Mouse (Mus musculus) hindlimb bud, embryonic 11.5 days (tissue): ENCODE data around the gene Gm10600.
"Not testable (repeated sequence)": the region's sequence is repeated elsewhere in the genome, so short reads cannot be mapped to it uniquely, and the experiment has no call there.

Experiments
- DNase-seq: peaks from one replicate; pipeline ENCODE4 v3.0.0-alpha.2; 2012; ENCODE audit warnings: low read depth, low spot score; ENCODE audit errors: extremely low spot score

Gene Gm10600

DNA sequence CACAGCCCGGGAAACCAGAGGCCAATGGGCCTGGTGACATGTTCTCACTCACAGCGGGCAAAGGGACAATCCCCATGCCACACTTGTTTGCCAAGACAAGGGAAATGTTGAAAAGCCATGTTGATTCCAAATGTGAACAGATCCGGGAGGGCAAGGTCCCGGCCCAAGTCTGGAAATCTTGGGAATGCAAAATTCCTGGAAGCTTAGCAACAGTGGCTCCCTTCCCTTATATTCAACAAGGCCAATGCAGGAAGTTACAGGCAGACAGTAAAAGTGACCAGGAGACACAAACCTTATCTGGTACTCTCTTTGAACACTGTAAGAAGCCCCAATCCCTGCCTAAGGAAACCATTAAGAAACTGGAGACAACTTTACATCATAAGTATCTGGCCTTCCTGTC lies at the start of gene Gm10600:
Gene Gm10600, plus strand, starts transcription at position 301 of the 400 bp plus-strand sequence.
- not testable (repeated sequence) for DNase-seq

GRCm38 (mm10) chr4:42255467-42255866 lies 15.0 kb downstream of the Gm10600 start, which contains the start of gene Ccl21b:
Gene Ccl21b (plus strand): TSS chr4:42255767.
- not testable (repeated sequence) for DNase-seq
